Mouse (Mus musculus) thymus, postnatal 10 days (tissue): Measurements from ENCODE around the gene Xylt1.

Source experiments
- DNase-seq, 2 experiments: peaks; one replicate each; pipeline ENCODE4 v3.0.0; 2021; ENCODE audit warnings: low spot score in 2 of 2

The Xylt1 gene

DNA sequence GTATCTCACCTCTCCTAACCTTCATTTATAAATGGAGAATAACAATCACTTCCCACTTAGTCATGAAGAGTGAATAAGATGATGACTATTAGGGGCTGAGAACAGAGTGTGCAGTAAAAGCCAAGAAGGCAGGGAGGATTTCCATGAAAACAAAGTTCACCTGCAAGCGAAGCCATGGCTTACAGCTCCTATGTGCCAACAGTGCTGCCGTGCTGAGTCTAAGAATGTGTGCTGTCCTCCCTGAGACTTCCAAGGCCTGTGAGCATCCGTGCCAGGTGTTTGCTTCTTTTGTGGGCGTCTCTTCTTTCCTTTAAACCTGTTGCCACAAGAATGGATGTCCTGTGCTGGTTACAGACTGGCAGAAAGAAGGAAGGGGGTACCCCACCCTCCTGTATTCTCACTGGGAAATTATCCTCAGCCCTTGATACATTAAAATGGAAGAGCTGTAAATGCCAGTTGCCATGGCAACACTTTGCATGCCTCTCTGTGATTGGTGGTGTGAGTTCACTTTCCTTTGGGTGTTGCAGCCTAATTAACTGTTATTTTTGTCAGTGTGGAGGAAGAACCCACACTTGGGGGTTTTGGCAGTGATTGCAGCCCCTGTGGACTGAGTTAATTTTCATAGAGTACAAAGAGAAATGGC lies 318.7 kb downstream of the Xylt1 start:
- no peak for DNase-seq

DNA sequence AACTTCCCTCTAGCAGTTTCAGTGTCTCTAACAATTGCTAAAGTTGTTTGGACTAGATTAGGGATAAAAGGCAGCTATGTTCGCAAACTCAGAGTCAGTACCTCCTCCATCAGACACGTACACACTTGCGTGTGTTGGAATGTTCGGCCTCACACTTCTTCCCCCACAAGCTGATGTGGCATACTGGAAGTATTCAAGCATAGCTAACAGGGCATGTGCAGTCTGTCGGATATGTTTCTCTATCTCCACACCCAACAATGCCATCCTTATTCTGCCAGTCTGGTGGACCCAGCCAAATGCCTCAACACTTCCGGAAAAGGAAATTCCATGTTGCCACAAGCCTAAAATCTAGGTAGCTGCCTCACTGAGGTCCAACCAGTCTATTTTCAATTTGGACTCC lies 319.3 kb downstream of the Xylt1 start:
- DNase-seq, result no peak

DNA sequence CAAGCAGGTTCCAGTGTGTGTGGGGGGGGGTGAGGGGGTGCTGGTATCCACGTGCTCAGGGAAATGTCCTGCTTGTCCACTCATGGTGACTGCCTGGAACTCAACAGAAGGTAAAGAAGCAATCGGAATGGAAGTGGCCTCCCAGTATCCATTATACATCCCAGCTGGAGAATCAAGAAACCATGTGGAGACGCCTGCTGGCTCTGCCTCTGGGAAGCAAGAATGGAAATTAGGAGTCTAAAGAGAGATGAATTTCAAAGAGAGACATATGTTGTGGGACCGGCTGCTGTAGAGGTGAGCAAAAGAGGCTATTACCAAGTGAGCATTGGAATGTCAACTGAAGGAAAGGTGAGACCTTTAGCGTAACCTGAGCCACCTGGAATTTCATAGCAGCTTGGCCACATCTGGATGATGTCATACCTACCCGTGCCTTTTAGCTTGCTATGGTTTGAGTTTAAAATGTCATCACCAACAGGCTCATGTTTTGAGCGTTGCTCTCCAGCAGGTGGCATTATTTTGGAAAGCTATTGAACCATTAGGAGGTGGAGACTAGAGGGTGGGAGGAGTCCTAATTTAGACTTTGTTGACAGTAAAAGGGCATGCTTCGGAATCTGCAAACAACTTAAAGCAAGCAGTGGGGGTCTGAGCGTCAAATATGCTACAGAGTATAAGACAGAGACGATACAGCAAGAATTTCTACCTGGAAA lies 329.3 kb downstream of the Xylt1 start:
- no peak for DNase-seq

DNA sequence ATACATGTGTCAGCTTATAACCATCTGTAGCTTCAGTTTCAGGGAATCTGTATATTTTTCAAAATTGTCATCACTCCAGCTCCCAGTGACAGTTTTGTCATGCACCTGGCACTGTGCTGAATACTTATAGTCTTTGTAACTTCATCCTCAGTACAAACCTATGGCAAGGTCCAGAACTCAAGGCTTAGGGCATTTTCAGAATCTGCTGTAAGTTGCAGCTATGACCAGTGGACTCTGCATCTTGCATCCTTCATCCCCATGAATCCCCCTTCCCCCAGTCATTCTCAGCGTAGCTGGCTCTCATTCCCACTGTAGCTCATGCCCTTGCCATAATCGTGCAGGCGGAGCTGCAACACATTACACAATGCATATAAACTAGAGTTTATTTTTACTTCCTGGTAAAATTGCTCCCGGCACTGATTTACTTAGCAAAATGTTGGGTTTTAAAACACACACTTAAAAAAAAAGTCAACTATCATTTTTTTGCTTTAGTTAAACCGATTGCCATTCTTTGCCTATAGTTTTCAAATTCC lies 336.2 kb downstream of the Xylt1 start:
- no peak for DNase-seq

DNA sequence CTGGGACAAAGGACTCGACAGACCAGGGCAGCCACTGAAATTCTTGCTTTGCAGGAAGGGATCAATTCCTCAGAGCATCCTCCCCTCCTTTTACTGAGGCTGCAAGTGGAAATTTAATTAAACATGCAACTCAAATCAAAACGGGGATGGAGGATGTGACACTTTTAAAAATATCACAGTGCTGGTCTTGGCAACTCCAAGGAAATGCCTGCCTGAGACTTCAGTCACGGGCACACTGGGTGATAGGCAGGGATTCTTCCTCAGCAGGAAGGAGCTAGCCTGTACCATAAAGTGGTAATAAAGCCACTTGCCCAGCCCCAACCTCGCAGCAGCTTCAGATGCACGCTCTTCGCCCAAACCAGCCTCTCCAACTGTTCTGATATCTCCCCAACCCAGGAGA lies 339.6 kb downstream of the Xylt1 start:
- DNase-seq, result no peak
